Mouse (Mus musculus) mouse trophoblast stem cell (cell line): ENCODE measurements at regions not wholly inside any gene's neighbourhood (a gene's known extent, or its start where the extent isn't known, plus 50 kb on each side); places are given as distances from the start of the nearest gene placed in this dataset.

Source experiments
- in situ Hi-C, 2 experiments: fragments of 300-500 bp; cut with MseI, MboI; formaldehyde crosslinking; loops; 2 replicates in 1 of 2; 3 replicates in 1 of 2; pipeline ENCODE4 v1.15.1; 2025

- in situ Hi-C loops: no loop called here
Measured at GRCm38 (mm10) chr9:67165486-67165885, 116.3 kb upstream of the Tpm1 start.

GRCm38 (mm10) chr9:67163746-67164145 lies 114.5 kb upstream of the Tpm1 start:
- in situ Hi-C loops: no loop called here

- in situ Hi-C loops: no loop called here
Measured at GRCm38 (mm10) chr9:67160785-67161455, 111.7 kb upstream of the Tpm1 start.

- in situ Hi-C loops: no loop called here
Measured at GRCm38 (mm10) chr9:67160350-67160749, 111.1 kb upstream of the Tpm1 start.

- in situ Hi-C loops: loop anchor here in 1 of 2 experiments (10.0 kb wide), 1 partner anchor 112 kb away; the partner anchor contains the start of gene Tpm1
Measured at GRCm38 (mm10) chr9:67156590-67157259, 107.5 kb upstream of the Tpm1 start.

- in situ Hi-C loops: loop anchor here in 1 of 2 experiments (10.0 kb wide), 1 partner anchor 109 kb away; the partner anchor contains the start of gene Tpm1
Measured at GRCm38 (mm10) chr9:67154062-67154461, 104.9 kb upstream of the Tpm1 start.

GRCm38 (mm10) chr9:67153333-67153732 lies 104.1 kb upstream of the Tpm1 start:
- in situ Hi-C loops: loop anchor here in 1 of 2 experiments (10.0 kb wide), 1 partner anchor 109 kb away; the partner anchor contains the start of gene Tpm1

GRCm38 (mm10) chr9:67147656-67148055 lies 98.5 kb upstream of the Tpm1 start:
- in situ Hi-C loops: no loop called here

GRCm38 (mm10) chr9:67145392-67145791 lies 96.2 kb upstream of the Tpm1 start:
- in situ Hi-C loops: no loop called here

- in situ Hi-C loops: no loop called here
Measured at GRCm38 (mm10) chr9:67144511-67144910, 95.3 kb upstream of the Tpm1 start.

- in situ Hi-C loops: no loop called here
Measured at GRCm38 (mm10) chr9:67140319-67140887, 91.2 kb upstream of the Tpm1 start.

GRCm38 (mm10) chr9:67137681-67138080 lies 88.5 kb upstream of the Tpm1 start:
- in situ Hi-C loops: no loop called here

- in situ Hi-C loops: no loop called here
Measured at GRCm38 (mm10) chr9:67137141-67137540, 87.9 kb upstream of the Tpm1 start.

GRCm38 (mm10) chr9:67136166-67136565 lies 87.0 kb upstream of the Tpm1 start:
- in situ Hi-C loops: no loop called here

GRCm38 (mm10) chr9:67134378-67134777 lies 85.2 kb upstream of the Tpm1 start:
- in situ Hi-C loops: no loop called here

- in situ Hi-C loops: no loop called here
Measured at GRCm38 (mm10) chr9:67132370-67132769, 83.2 kb upstream of the Tpm1 start.

- in situ Hi-C loops: no loop called here
Measured at GRCm38 (mm10) chr9:67130730-67131440, 81.7 kb upstream of the Tpm1 start.

- in situ Hi-C loops: no loop called here
Measured at GRCm38 (mm10) chr9:67129891-67130290, 80.7 kb upstream of the Tpm1 start.

GRCm38 (mm10) chr9:67129095-67129494 lies 79.9 kb upstream of the Tpm1 start:
- in situ Hi-C loops: no loop called here

- in situ Hi-C loops: no loop called here
Measured at GRCm38 (mm10) chr9:67121691-67122090, 72.5 kb upstream of the Tpm1 start.

- in situ Hi-C loops: no loop called here
Measured at GRCm38 (mm10) chr9:67118880-67119644, 69.9 kb upstream of the Tpm1 start.
